Mouse (Mus musculus) bone marrow, adult 2 months (tissue): Measurements from ENCODE around the gene Tns3. TPM values are rescaled to one million over a fixed set of nuclear protein-coding genes. Genes with fewer than 3 reads are reported as not detected.

ENCODE experiments used
- H3K27ac ChIP-seq: fragments of 200-500 bp; 2 replicates; pipeline ENCODE4 v1.5.1; 2012; ENCODE audit warnings: low read depth, mild to moderate bottlenecking, control low read depth, inconsistent platforms, low read length; ENCODE audit not compliant: control insufficient read depth, poor library complexity, insufficient read depth
- H3K4me1 ChIP-seq: fragments of 200-500 bp; 2 replicates; pipeline ENCODE4 v1.6.1; 2011; ENCODE audit warnings: low read length; ENCODE audit not compliant: control insufficient read depth, insufficient read depth
- H3K4me3 ChIP-seq: fragments of 200-500 bp; replicated peaks from 2 replicates; pipeline ENCODE3; 2011; ENCODE audit warnings: mild to moderate bottlenecking, low read depth, low read length, control low read depth; ENCODE audit not compliant: control insufficient read depth
- CTCF ChIP-seq: fragments of 200-500 bp; IDR thresholded peaks from 2 replicates; pipeline ENCODE4 v1.5.1; 2011; ENCODE audit warnings: low read length, control low read depth; ENCODE audit not compliant: control insufficient read depth, insufficient read depth
- POLR2A ChIP-seq: fragments of 200-500 bp; IDR thresholded peaks from 2 replicates; pipeline ENCODE4 v1.6.1; 2011; ENCODE audit warnings: low read depth, mild to moderate bottlenecking, control low read depth, low read length, borderline replicate concordance; ENCODE audit not compliant: control insufficient read depth
- WGBS: fragments of 180-500 bp; shearing (Covaris S2); methylation state at CpG from one replicate; pipeline ENCODE4 v1.1.7; 2018; 5-methylcytosine and 5-hydroxymethylcytosine counted together
- polyA plus RNA-seq: library from polyadenylated mRNA; stranded (reverse); fragments of >200 nt; gene quantifications from 2 replicates; pipeline ENCODE4 v1.2.4, GENCODE M21; 2011; ENCODE audit warnings: low replicate concordance; ENCODE audit not compliant: missing spikeins, insufficient read depth, insufficient read length

Gene Tns3
- polyA plus RNA-seq, 1 experiment, result 14.9 TPM

DNA sequence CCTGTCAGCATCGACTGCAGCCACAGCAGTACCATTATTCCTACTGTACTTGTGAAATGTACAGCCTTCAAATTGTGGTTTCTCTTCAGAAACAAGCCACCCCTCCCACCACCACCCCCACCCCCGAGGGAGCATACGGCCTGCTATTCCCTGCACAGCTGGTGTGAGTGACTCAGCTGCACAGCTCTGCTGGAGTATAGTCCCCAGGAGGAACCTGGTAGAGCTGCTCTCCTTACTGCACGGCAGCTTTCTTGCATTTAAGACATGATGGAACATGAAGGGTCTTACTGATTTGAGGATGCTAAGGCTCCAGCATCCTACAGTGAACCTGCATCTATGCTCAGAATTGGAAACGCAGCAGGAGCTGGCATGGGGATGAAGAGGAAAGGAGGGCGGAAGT is 176.1 kb downstream of the Tns3 start:
- 48% methylated on average over 6 of the region's 6 CpGs for WGBS
- Histone ChIP-seq H3K27ac (no peak overlapping the region), H3K4me3 (no peak overlapping the region), H3K4me1 (no peaks in the 10 kb centered on the region)
- TF ChIP-seq POLR2A (no peak), CTCF (no peak)

DNA sequence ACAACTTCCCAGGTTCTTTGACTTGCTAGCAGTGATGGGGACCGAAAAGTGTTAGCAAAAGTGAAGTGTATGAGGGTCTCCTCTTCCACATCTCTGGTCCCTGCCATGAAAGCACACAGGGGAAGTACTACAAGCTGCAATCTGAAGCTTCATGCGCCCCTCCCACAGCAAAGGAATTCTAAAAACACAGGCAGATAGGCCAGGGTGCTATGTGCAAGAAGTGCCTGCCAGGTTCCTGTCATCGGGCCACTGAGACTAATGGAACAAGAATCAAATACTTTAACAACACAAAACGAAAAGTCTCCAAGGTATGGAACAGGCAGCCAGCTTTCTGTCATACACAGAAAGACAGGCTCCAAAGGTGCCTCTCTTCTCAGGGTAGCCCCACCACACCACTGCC is 177.8 kb downstream of the Tns3 start:
- no peak overlapping the region for H3K4me3 ChIP-seq
- no peak overlapping the region for H3K27ac ChIP-seq
- 81% methylated on average over 4 of the region's 4 CpGs for WGBS
- TF ChIP-seq CTCF (no peak), POLR2A (no peak)
- no peaks in the 10 kb centered on the region for H3K4me1 ChIP-seq

DNA sequence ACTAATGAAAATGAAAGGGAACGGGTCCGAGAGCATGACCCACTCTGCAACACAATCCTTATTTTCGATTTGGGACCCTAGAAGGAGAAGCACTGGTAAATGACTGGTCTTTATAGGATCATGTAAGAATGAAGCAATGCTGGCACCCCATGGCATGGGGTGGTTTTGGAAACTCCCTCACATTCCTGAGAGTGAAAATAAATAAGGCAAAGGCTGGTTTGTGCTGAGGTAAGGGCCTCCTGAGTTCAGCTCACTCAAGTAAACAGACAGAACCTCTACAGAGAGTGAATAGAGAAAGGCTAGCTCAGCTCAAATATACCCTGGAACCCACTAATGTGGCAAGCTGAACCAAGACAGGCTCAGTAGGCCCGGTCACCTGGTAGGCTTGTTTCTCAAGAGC is 179.8 kb downstream of the Tns3 start:
- WGBS, result 80% methylated on average over 4 of the region's 4 CpGs
- Histone ChIP-seq H3K4me1 (no peaks in the 10 kb centered on the region), H3K27ac (no peak overlapping the region), H3K4me3 (no peak overlapping the region)
- TF ChIP-seq POLR2A (no peak), CTCF (no peak)

DNA sequence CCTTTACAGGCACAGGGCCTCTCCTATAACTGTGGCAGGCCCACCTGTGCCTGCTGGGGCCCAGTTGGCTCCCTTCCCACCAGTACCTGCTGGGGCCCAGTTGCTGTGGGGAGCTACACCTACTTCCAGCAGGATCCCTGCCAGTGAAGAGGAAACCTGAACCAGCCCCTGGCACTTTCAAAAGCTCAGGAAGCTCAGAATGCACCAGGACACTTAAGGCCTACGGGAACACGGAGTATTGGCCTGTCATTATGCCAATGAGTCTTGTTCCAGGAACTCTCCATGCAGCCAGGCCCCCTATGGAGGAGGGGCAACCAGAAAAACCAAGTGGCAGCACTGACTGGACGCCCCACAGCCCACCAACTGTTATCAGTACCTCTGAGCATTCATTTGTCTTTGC is 181.6 kb downstream of the Tns3 start:
- H3K4me3 ChIP-seq, result no peak overlapping the region
- 73% methylated on average over 3 of the region's 3 CpGs for WGBS
- TF ChIP-seq CTCF (no peak), POLR2A (no peak)
- no peaks in the 10 kb centered on the region for H3K4me1 ChIP-seq
- H3K27ac ChIP-seq, result no peak overlapping the region

DNA sequence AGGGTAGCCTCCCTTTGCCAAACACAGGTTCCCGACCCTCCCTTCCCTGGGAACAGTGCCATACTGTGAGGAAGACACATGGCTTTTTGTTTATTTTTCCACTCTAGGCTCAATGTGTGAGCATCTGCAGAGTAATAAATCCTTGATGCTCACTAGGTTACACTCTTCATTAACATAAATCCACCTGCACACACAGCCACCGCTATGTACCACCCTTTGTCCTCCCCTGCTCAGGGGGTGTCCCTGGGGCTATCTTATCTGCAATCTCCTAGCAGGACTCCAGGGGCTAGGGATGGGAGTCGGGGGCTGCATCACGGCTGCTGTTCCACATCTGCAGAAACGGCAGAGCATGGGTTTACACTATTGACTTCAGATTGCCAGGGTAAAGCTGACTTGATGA is 182.4 kb downstream of the Tns3 start:
- 77% methylated on average over 5 of the region's 5 CpGs for WGBS
- Histone ChIP-seq H3K4me3 (no peak overlapping the region), H3K27ac (no peak overlapping the region), H3K4me1 (no peaks in the 10 kb centered on the region)
- TF ChIP-seq POLR2A, result no peak
- no peak for TF ChIP-seq CTCF

DNA sequence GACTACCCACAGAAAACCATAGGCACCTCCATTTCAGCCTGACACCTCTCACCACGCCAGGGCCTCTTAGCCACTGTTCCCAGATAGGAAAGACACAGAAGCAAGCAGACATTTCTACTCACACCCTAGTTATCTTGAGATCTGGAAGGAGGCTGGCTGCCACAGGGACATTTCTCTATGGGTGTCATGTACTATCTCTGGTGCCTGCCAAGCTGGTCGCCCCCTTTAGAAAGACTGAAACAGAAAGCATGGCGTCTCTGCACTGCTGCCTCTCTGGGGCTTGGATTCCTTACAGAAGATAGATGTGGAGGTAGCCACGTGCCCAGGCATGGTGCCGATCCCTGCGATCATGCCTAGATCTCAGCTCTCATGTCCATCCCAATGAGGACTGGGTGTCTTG is 182.8 kb downstream of the Tns3 start:
- Histone ChIP-seq H3K27ac (no peak overlapping the region), H3K4me1 (no peaks in the 10 kb centered on the region), H3K4me3 (no peak overlapping the region)
- WGBS, result 76% methylated on average over 6 of the region's 6 CpGs
- TF ChIP-seq POLR2A (no peak), CTCF (no peak)

DNA sequence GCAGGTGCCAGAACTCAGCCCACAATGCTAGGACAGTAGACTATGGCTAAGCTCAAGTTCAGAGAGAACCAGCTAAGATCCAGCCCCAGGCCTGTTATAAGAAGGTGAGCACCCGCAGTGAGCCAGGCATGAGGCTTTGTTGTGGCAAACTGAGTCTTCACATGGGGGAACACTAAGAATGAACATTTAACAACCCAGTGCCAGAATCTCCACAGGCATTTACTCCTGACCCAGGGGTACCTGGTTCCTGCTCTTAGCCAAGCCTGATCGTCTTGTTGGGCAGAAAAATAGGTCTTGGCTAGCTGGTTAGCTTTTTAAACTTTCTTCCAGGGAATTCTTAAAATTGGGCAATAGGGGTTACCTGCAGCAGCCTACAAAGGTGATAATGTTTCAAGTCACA is 184.5 kb downstream of the Tns3 start:
- H3K4me3 ChIP-seq, result no peak overlapping the region
- no peak overlapping the region for H3K27ac ChIP-seq
- whole genome bisulfite sequencing, result 79% methylated on average over 2 of the region's 2 CpGs
- no peak for TF ChIP-seq CTCF
- TF ChIP-seq POLR2A, result no peak
- no peaks in the 10 kb centered on the region for H3K4me1 ChIP-seq

DNA sequence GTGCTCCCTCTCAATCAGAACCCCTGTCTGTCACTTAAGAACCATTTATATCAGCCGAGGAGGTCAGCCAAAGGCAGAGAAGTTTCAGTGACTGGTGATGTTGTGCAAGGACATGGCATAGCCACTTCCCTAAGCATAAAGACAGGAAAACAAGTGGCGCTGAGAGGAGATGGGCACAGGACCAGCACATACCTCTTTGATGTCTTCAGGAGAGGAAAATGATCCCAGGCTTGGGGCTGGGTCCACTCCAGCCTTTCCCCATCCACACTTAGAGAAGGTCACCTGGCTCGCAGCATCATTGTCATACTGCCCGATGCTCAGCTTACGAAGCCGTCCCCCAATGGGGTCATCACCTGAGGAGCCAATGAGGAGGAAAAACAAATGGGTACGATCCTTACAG is 185.0 kb downstream of the Tns3 start:
- no peaks in the 10 kb centered on the region for H3K4me1 ChIP-seq
- WGBS, result 80% methylated on average over 7 of the region's 7 CpGs
- no peak overlapping the region for H3K4me3 ChIP-seq
- TF ChIP-seq CTCF (no peak), POLR2A (no peak)
- H3K27ac ChIP-seq, result no peak overlapping the region

DNA sequence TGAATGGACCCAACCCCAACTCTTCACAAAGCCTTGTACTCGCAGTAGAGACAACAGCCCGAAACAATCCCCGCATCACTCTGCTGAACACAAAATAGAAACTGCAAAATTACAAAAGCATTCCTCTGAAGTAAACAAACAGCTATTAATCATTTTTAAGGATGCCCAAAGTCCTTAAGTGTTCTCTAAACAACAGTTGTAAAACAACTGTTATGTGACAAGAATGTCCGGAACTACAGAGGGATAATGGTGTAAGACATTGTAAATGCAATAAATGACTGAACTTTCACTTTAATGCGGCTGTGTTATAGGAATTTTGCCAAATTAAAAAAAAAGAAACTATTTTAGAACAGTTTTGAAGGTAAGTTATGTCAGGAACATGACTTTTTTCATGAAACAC is 190.7 kb downstream of the Tns3 start:
- Histone ChIP-seq H3K4me3 (no peak overlapping the region), H3K4me1 (no peaks in the 10 kb centered on the region), H3K27ac (no peak overlapping the region)
- TF ChIP-seq POLR2A (no peak), CTCF (no peak)
- WGBS, result 89% methylated on average over 5 of the region's 5 CpGs

DNA sequence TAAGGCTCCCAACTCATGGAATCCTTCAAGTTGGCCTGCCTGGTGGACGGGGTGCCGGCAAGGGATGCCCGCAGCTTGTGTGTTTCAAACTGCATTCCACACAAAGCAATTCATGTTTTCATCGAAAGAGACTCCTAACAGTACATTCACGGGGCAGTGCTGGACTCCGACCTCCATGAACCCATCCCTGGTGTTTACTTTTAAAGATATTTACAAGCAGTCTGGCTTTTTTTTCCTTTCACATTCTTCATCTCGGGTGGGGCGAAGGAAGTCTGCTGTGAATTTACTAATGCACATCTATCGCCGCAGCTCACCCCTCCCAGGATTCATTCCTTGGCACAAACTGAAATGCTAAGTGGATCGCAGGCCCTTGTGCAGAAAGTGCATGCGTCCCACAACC is 191.9 kb downstream of the Tns3 start:
- H3K27ac ChIP-seq, result no peak overlapping the region
- TF ChIP-seq POLR2A, result no peak
- no peak for TF ChIP-seq CTCF

More for the DNA sequence above, 191.9 kb downstream of the Tns3 start:
- no peaks in the 10 kb centered on the region for H3K4me1 ChIP-seq
- 90% methylated on average over 12 of the region's 12 CpGs for WGBS
- no peak overlapping the region for H3K4me3 ChIP-seq
